Mouse (Mus musculus) heart, adult 9 months (tissue): ENCODE data around the gene Ttc22.

Source experiments
- DNase-seq, 2 experiments: peaks; one replicate each; pipeline ENCODE4 v3.0.0; 2022; ENCODE audit warnings: low spot score in 2 of 2

The Ttc22 gene

DNA sequence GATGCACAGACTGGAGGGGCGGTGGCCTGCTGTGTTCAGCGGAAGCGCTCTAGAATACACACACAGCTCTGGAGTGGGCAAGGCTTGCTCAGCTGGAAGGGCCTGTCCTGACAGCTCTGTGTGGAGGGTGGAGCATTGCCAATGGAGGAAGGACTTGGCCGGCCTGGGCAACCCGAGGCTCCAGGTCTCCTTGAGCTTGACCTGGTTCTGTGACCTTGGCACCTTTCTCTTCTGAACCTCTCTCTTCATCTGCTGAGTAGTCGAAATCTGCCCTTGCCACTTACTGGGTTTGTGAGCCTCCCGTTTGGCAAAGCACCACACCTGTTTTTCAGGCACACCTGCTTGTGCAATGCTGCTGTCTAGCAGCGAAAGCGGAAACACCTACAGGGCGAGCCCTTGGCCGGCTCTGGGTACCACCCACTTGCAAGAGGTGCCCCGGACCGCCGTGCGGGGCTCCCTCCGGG is at the start of gene Ttc22:
Gene Ttc22 (plus strand): TSS at position 403 of the 464 bp plus-strand sequence.
- DNase-seq: no peak

DNA sequence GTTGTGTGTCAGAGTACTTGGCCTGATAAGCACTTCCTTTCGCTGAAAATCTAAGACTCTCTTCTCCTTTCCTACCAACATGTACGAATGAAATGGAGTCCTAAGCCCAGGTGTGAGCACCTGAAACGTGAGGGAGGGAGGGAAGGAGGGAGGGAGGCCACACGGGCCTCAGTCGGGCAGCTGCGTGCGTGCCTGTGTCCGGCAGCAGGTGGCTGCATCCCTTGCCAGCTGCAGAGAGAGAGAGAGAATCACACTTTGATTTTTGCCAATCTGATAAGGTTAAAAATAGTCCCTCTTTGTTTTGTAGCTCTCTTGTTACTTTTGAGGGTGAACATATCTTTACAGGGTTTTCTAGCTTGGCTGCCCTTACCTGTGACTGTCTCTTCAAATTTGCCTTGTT is 47.2 kb upstream of the Ttc22 start:
- DNase-seq: no peak

DNA sequence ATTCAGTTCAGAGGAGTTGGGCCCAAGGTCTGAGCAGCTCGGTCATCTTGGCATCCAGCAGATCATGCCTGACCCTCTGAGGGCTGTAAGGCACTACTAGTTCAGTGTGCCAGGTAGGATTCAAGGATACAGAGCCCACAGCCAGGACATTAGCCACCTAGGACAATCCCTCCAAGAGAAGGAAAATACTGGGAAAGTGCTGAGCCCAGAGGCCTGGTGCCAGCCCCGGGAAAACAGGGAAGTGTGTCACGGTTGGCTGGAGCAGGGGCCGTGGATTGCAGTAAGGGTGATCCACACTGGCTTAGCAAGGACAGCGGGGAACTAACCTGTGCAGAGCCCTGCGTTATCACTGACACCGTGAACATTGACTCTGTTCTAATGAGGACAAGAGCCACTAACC is 44.7 kb upstream of the Ttc22 start:
- DNase-seq: no peak

DNA sequence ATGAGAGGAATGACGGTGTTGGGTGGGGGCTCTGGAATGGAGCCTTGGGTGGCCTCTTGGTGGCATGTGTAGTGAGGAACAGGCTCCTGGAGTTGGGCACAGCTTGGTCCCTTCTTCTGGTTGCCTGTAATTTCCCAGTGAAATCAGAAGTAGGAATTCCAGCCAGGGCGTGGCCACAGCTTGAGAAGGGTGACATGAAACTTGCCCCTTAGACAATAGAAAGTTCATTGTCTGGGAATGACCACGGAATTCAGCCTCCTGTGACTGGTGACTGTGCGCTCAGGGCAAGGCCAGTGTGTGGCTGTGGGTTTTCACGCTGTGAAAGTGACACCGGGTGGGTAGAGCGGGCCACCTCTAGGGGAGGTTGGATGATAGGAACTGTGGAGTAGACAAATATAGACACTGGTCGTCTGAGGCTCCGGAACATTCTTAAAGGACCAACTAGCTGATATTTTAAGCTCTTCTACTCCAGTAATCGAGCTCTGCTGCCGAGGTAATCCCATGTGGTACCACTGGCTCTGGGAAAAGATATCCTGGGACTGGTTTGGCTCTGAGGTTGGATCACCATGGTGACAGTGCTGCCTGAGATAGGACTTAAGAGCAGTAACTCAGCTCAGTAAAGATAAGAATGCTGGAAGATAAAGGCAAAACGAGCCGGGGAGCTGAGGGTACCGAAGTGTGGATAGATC is 40.9 kb upstream of the Ttc22 start:
- peak; percentile 13 to 27 for DNase-seq

DNA sequence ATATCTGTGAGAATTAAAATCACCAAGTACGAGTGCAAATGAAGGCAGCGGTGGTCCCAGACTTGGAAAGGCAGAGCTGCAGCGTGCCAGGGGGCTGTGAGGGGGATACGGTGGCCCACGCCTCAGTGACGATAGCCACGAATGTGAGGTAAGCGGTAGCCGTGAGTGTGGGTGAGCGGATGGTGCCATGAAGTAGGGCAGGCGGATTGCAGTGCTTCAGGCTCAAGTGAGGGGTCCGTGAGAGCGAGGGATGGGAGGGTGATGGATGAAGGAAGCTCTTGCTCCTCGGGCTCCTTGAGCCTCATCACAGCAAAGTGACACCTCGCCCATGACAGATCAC is 40.4 kb upstream of the Ttc22 start:
- DNase-seq: no peak

DNA sequence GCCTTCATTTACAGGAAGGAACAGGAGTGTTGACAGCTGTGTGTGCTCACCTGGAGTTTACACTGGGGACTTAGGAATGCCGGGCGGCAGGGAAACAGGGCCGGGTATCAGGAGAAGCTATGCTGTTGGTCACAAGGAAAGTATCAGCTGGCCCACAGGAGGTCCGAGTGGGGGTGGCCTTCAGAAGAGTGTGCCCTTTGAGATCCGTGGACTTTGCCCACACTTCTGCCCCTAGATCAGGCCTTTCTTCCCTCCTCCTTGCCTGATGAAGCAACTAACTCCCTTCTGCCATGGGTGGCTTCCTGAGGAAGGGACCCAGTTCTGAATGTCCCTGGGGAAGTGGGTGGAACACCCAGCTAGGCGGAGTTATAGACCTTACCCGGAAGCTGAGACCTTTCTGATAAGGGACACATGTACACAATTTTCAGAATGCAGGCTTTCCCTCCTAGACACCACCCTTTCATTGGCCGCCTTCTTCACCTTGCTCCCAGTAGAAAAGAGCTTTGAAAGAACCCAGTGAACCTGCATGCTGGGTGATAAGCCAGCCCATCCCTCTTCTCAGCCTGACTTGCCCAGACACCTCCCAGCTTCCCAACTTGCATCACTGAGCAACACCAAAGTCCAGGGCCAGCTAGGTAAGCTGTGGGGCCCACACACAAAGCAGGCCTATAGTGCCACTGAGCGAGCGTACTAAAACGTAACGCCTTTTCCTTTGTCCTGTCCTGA is 39.6 kb upstream of the Ttc22 start:
- no peak for DNase-seq

DNA sequence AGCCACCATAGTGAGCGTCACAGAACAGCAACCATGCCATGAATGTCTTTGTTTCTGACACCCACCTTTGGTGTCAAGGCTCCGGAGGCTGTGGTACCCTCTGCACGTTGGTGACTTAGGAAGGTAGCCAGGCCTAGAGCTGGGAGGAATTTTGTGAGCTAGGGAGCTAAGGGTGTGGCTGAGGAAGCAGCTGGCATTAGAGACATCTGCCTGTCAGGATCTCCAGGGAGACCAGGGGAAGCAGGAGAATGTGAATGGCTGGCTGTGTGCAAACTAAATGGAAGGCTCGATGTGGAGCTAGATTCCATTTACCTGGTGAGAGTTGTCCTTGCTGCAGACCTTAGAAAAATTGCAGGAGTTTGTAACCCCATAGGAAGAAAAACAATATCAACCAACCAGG is 37.6 kb upstream of the Ttc22 start:
- DNase-seq: no peak

DNA sequence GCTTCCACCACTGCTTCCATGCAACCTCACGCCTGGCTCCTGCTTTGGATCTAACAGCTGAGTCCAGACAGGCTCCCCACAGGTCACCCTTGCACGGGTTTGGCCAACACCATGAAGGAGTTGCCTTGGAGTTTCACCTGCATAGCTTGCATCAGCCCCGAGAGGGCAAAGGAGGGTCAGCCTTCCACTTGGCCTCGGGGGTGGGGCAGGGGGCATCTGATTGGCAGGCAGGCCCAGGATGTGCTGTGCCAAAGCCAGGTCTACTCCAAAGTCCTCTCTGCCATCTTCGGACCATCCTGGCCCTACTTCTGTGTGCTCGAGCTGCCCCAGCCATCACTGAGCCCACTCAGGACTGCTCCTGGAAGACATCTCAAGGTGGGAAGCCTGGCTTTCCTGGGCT is 35.2 kb upstream of the Ttc22 start:
- no peak for DNase-seq

DNA sequence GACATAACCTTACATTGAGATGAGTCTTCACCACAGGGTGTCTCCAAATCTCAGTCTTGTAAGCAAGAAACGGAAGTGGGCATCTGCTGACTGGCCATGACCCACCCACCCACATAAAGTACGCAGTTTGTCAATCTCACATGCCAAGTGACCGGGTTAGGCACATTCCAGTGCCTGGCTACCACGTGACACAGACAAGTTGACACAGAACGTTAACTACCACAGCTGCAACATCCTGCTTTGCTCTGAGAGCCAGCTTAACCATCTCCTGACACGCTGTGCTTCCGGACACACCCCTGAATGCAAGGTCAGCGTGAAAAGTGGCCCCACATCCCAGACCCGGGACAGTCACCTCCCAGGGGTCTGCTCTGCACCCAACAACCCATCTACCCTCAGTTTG is 32.1 kb upstream of the Ttc22 start:
- DNase-seq: no peak

DNA sequence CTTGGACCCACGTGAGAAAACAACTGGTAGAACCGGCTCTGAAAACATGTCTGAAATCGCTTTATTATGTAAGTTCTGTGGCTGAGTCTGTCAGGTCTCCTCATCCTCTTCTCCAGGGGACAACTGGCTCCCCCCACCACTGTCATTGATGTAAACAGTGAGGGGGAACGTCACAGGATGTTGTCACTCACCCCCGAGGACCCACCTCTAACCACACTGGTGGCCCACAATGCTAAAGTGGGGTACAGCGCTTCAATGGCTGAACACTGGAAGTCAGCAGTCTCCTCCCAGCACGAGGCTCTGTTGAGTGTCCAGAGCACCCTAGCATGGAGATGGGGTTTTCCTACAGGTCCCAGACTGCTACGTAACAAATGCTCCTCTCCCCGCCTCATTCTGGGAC is 31.4 kb upstream of the Ttc22 start:
- no peak for DNase-seq

DNA sequence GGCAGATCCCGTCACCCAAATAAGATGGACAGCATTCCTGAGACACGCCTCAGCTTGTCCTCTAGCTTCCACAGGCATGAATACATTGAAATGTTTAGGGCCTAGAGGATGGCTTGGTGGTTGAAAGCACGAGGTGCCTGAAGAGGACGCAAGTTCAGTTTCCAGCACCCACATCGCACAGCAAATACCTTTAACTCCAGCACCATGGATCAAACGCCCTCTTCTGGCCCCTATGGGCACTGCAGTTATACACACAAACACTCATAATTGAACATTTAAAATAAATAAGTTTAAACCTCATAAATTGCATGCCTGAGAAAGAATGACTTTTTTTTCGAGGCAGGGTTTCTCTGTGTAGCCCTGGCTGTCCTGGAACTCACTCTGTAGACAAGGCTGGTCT is 28.6 kb upstream of the Ttc22 start:
- DNase-seq: no peak

DNA sequence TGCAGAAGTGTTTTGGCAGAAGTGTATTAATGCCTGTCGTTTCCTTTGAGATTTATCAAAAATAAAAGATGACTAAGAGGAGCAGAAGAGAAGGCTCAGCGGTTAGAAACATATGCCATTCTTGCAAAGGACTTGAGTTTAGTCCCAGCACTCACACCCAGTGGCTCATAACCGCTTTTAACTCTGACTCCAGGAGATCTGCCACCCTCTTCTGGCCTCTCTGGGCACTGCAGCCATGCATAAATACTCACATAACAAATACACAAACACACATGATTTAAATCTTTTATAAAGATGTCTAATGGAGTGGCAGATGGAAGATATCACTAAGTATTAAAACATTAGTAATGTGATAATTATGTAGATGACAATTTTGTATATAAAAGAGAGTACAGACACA is 26.0 kb upstream of the Ttc22 start:
- no peak for DNase-seq

DNA sequence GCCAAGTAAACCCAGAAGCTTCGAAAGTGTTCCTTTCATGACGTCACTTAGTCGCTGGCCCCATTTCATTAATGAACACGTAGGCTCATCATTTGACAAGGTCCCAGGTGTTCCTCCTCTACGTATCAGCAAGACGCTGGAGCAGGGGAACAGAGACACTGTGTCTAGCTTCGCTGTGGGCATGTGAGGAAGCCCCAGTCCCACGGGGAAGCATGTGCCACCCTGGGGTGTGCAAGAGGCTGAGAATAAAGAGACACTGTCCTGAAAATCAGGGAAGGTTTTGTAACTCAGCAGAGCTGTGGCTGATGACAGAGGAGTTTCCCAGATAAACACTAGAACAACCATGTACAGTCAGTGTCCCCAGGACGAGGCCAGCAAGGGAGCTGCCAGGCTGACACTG is 25.2 kb upstream of the Ttc22 start:
- DNase-seq: no peak

DNA sequence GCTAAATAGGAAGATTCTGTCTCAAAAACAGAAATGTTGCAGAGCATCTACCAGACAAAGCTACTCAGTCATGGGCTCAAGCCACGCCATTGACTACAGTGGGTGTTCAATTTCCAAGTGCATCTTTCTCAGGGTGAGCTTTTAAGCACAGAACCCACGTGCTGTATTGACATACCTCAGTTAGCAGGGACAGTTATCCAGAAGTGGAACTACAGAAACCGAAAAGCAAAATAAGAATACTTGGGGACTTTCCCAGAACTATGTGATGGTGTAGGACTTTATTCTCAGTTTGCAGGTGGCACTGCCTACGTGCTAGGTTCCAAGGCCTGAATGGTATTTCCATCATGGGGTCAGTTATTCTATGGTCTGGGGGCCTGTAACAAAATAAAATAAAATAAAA is 24.5 kb upstream of the Ttc22 start:
- no peak for DNase-seq

DNA sequence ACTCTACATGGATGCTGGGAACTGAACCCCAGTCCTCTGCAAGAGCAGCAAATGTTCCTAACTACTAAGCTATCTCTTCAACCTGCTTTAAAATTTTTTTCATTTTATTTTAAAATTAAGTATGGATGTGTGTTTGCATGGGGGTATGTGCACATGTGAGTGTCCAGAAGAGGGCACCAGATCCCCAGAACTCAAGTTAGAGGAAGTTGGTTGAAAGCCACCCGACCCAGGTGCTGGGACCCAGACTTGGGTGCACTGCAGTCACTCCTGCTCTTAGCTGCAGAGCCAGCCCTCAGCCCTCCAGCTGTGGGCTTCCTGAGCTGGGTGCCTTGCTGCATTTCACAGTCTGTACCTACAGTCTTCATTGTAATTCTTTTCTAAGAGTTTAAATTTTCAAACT is 22.8 kb upstream of the Ttc22 start:
- no peak for DNase-seq

DNA sequence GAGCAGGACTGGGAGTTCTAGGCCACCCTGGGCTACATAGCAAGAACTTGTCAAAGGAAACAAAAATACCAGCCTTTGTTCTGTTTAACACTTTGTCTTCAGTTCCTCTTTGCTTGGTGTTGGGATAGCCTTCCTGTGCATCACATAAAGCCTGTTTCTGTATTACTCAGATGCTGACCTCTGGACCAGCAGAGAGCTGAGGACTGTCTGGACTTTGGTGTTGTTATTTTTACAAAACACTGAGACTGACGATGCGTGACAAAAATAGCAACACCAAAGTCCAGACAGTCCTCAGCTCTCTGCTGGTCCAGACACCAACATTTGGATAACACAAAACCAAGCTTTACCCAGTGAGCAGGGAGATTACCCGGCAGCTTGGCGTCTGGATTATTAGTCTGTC is 21.5 kb upstream of the Ttc22 start:
- DNase-seq: no peak

DNA sequence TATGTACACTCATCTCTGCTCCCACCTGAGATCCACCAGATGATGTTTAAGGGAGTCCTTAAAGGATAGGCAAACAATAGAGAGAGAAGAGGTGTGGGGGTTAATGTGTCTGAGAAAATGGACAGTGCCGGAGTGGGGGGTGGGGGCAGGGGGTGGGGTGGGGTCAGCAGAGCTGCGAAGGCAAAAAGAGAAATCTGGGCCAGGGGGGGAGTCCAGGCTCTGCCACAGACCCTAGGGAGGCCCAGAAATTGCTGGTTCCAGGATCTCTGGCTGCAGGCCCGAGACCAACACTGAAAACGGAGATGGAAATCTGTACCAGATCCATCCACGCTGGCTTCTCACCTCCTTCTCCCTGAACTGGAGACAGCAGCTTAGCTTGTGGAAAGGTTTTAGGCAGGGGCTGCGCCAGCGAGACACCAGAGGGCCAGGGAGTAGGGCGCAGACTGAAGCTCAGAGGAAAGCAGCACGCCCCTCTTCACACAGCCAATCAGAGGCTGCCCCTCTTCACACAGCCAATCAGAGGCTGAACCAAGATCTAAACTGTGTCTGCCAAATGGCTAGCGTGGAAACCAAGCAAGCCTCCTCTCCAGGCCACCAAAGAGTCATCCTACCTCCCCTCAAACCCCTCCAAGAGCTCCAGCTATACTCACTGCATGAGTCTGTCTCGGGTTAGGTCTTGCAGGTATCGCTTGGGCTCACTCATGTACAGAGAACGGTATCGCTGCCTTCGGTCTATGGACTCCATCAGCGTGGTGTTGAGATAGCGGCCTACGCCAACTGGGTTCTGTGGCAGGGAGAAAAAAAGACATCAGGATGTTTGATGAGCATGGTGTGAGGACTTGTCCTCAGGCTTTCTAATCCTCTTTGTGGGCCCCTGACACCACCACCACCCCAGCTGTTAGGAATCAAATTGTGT is 15.3 kb upstream of the Ttc22 start:
- no peak for DNase-seq

DNA sequence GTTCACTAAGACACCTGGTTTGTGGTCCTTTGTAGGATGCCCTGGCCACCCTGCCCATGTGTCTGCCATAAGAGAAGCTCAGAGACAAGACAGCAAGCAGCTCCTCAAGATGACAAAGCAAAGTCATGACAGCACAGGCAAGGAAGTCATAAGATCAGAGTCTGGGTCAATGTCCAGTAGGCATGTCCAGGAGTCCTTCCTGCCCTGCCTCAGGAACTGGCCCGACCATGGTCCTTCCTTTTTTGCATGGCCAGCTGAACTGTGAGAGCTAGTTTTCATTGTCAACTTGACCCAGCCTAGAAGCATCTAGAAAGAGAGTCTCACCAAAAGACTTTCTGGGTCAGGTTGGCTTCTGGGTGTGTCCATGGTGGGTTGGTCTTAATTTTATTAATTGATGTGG is 14.3 kb upstream of the Ttc22 start:
- DNase-seq: no peak

DNA sequence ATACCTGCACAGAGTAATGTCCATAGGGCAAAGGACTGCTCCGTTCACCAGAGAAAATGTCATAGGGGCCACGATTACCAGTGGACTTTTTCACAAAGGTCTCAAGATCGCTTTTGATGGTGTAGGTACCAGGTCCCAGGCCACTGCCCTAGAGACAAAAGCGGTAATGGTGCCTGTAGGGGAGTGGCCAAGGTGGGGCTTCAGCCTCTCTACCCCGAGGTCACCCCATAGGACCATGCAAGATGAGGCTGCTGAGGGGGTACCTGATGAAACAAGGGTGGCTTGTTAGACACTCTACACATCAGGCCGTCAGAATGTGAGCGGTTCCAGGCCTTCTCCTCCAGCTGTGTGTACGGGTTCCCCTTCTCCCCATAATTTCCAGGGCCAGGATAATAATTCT is 9.1 kb upstream of the Ttc22 start:
- no peak for DNase-seq

DNA sequence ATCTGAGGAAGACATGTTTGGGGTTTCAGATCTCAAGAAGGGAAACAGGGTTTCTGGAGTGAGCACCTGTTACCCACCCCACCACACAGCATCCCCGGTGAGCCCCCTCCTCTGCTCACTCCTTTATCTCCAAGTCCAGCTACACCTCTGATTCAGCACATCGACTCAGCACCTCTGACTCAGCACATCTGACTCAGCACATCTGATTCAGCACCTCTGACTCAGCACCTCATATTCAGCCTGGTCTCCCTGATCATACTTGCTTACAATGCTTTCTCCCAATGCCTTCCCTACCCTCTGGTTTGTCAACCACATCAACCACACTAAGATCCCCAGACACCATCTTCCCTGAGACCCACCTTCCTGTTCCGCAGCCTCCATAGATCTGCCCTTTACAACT is 8.7 kb upstream of the Ttc22 start:
- no peak for DNase-seq

DNA sequence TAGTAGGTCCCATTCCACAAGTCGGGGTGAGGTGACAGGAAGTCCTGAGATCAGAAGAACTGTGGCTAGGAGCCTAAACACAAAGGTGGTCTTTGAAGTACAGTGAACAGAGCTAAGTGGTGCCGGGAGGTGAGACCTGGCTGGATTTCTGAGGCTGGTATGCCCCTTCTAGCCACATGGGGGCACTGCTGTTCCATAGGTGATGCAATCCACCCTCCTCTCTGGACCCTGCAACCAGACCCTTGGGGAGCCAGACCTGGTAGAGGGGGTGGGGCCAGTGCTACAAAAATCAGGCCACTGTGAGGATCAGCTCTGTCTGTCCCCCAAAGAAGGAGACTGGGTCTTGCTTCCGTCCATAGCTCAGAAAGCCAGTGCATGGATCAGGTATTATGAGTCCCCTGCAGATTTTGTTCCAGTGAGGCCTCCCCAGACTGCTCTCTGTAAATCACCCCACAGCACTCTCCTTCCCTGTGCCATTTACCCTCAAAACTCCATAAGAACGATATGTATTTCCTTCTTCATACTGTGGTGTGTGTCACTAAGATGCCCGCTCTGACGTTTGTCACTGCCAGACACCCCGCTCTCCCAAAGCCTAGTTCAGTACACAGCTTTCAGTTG is 7.9 kb upstream of the Ttc22 start:
- peak; percentile 15 to 16 for DNase-seq

DNA sequence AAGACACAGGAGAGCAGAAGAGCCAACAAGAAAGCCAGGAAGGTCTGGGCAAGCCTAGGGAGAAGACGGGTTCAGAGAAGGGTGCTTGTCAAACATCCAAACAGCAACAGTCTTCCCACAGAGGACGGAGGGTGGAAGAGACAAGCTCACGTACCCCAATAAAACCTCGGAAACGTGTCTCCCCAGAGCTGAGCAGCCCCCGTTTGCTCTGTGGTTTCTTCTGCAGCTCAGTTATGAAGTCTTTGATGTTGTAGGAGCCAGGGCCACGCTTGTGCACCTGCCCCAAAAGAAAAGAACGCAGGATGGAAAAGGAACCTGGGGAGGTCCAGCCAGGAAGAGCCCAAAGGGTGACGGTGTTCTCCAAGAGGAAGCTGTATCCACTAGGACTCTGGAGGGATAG is 7.4 kb upstream of the Ttc22 start:
- no peak for DNase-seq
